Mouse (Mus musculus): ENCODE measurements at regions not wholly inside any gene's neighbourhood (a gene's known extent, or its start where the extent isn't known, plus 50 kb on each side); places are given as distances from the start of the nearest gene placed in this dataset.

DNA sequence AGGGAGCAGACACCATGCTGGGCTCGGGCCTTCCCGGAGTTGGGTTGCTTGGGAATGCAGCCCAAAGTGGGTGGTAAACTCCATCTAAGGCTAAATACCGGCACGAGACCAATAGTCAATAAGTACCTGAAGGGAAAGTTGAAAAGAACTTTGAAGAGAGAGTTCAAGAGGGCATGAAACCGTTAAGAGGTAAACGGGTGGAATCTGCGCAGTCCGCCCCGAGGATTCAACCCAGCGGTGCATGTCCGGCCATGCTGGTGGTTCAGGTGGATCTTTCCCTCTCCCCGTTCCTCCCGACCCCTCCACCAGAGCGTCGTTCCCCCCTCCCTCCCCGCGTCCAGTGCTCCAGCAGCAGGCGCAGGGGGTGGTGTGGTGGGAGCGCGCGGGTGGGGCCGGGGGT lies 179.1 kb upstream of the Arhgef26 start:
- DNase-seq = no peak

DNA sequence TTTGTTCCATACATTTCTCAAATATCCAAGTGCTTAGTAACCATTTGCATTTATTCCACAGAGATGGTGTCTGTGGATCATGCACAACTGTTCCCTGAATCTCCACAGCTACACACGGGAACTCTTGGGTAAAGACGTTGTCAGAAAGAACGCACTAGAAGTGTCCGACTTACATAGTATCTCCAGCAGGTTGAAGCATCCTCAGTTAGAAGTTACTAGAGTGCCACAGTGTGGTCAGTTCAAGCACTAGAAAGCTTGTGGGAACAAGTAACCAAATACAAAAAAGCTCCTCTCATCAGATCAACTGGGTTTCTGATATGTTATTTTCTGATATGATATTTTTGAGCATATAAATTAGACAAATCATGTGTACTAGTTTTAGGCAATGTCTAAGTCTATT lies 167.5 kb upstream of the Arhgef26 start:
- DNase-seq = no peak

DNA sequence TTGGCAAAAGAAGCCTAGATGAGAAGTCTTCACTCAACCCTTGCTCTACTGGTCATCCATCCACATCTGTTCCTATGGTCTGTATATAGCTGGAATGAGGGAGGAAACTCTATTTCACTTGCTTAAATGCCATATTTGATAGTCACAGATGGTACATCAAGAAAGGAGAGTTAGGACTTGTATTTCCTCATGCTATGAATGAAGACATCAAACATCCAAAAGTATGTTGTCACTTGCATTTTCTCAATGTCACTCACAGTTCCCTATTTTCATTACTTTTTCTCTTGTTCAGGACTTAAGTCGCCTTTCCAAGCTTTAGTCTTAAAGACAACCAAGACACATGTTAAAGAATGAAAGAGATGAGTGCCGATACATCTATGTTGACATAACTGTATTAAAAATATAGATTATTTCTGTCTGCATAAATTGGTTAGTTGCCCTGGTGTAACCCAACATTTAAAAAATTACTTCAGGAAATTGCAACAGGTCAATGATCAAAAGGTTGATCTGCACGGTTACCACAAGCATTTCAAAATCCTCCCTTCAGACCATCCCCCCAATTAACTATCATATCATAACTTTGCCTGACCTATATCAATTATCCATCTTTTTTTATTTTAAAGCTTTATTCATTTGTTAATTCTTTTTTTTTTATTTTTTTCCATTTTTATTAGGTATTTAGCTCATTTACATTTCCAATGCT lies 150.2 kb upstream of the Arhgef26 start:
- DNase-seq = no peak

DNA sequence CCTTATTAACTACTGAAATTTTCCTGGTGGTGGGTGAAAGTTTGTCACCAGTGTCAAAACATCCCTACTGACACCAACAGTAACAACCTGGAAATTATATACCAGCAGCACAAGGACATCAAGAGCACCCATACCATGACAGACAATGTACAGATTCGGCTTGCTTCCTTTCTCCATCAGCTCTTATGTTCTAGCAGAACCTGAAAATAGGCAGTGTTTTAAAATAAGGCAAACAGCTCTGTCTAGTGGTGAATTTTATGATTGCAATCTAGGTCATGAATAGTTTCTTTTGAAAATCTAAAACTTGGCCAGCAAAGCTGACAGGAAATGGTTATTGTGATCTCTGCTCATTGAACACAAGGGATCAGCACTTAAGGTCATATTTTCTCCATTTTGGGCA lies 145.7 kb upstream of the Arhgef26 start:
- DNase-seq = no peak

DNA sequence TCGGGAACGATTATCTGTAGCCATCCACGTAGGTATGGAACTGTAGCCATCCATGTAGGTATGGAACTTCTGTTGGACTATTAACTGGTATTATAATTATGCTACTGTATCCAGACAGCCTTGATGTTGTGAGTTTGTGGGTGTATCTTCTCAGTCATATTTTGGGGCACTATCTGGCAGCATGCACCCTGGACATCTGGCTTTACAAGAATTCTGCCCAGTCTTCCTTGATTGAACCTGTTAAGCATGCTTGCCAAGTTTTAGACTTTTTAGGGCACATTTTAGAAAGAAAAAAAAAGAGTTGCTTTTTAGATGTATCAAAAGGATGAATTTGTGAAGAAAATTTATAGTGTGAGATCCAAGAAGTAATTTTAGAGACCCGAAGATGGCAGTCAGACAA lies 143.7 kb upstream of the Arhgef26 start:
- no peak for DNase-seq

DNA sequence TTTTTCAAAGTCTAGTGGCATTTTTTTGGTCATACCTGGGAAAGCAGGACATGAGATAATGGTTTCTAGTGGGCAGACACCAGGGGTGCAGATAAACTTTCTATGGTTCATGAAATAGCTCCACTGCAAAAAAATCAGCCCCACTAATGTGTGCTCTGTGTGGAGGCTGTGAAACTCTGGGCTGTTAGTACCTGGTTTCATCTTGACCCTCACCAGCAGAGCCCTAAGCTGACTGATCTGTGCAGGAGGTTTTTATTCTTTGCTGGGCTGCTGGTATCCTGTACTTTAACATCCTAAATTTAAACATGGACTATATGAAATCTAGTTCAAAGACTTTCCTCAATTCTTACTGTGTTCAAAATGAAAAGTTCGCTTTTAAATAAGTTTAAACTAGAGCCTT lies 141.5 kb upstream of the Arhgef26 start:
- no peak for DNase-seq

DNA sequence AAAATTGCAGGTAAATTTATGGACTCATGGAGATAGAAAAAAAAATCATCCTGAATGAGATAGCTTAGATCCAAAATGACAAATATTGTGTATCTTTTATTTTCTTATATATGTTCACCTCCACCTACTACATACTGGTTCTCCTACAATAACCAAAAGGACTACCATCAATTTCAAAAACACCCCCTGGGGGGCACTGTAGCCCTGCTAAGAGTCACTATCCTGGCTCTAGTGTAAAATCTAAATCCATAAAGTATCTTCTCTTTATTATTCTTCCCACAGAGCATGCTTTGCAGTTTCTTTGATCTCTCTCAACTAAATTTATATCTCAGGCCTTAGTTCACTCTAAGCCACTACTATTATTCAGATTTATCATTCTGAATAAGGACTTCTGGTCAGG lies 122.3 kb upstream of the Arhgef26 start:
- DNase-seq = peak; percentile 26

DNA sequence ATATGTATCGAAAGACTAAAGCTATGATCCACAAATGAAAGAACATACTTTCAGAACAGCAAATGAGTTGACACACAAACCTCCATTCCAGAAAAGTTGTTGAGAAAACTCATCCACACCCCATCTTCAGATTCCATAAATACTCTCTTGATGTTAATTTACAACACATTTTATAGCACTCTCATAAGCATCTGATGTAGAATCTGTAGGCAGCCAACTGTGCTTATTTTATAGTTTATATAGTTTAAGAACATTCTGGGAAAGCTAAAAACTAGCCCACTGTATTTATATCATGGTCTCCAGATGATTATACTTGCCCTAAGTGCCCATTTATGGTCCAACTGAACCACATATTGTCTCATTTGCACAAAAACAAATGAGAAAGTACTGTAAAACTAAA lies 120.8 kb upstream of the Arhgef26 start:
- DNase-seq = no peak

DNA sequence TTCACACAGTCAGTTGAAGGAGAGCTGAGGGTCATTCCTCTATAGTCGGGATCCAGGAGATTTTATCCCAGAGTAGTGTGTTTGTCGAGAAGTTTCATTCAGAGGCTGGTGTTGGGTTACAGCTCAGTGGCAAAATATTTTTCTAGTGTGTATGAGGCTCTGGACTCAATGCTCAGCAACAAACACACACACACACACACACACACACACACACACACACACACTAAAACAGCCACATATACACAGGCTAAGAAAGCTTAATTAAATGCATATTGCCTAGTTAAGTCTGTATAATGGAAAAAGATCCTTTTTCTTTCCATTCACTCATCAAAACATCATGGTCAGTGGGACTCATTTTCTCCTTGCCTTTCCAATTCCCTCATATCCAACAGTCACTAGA lies 110.4 kb upstream of the Arhgef26 start:
- DNase-seq = no peak

DNA sequence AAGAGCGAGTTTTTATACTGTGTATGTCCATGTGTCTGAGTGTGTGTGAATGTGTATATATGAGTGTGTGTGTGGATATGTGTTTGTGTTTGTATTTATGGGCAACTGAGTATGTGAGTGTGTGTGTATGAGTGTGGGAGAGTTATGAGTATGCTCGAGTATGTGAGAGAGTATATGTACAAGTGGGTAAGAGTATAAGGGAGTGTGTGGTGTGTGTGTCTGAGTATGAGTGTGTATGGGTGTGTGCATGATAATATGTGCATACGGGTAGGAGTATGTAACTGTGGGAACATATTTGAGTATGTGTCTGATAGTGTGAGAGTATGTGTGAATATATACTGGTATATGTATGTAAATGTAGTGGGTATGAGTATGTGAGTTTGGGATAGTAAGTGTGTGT lies 110.0 kb upstream of the Arhgef26 start:
- DNase-seq = no peak

DNA sequence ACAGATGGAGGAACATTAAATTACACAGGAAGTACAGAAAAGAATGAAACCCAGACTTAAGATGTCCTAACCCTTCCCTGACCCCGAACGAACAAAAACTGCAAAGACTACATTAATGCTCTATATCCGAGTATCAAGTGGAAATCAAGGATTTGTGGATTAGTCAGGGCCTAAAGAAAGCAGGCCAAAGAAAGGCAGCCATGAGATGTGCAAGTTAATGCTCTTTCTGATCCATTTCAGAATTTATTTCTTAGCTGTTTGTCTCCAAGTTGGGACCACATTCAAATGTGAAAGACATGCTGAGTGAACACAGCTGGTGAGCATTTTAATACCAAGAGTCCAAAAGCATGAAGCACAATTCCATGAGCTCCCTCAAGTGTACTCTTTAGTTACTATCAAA lies 97.1 kb upstream of the Arhgef26 start:
- no peak for DNase-seq

DNA sequence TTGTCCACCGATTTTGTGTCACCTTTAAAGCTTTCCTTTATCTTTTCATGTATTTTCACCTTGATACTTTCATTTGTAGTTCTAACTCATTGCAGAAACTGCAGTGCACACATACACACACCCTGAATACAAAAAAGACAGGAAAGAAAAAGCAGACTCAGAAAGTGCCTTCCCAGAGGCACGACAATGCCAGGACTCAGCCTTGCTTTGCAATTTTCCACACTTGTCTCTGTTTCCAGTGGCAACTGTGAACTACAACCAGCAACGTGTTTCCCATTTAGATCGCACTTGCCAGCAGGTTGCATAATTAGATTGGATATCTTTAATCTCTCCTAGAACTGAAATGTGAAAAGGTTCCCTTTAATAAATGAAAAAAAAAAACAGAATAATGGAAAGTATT lies 66.4 kb upstream of the Arhgef26 start:
- DNase-seq = no peak

DNA sequence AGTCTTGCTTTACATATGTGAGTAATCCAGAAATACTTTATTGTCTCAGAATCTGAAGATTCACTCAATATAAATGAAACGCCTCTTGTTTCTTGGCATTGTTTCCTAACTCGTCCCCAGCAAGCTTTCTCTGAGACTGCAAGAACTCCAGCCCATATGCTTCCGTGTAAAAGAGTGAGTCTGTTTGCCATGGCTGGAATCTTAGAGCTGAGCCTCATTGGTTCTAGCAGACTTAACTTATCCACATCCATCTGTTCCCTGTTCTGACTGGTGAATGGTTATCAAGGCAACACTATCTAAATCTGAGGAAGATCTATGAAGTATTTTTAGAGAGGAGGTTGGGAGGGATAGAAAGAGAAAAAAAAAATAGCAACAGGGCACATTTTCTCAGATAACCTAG lies 59.9 kb upstream of the Arhgef26 start:
- DNase-seq = no peak

DNA sequence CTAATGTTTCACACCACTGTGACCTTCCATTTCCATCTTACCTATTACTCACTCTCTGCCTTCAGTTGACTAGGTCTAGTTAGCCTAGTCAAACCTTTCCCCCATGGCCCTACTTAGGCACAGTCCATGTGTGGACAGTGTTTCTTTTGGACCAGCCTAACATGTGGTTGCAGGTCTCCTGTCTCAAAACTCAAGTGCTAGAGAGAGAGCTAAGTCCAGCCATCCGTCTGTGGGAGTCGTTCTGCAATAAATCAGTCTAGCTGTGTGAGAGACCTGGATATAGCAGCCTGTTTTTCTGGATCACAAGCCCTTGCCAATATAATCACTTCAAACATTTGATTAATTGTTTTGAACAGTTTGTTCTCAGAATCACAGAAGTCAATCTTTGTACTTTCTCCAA lies 57.2 kb upstream of the Arhgef26 start:
- no peak for DNase-seq
